Mouse (Mus musculus): ENCODE measurements around the gene Arrdc5.

GRCm38 (mm10) chr17:56271609-56272253, 28.4 kb downstream of the Arrdc5 start:
- TF ChIP-seq CTCF (IDR thresholded peaks at IDR 0.05; ENCODE audit: low read depth, low read length) (no peak), EP300 (IDR thresholded peaks at IDR 0.05; ENCODE audit: insufficient read depth, low read depth, low read length) (no peak), POLR2A (IDR thresholded peaks at IDR 0.05; ENCODE audit: insufficient read depth, low read length) (no peak)

Data from ES-Bruce4 (cell line).